Mouse (Mus musculus) bone marrow, adult 2 months (tissue): ENCODE data around the gene Pde10a. TPM values are rescaled to one million over a fixed set of nuclear protein-coding genes. Genes with fewer than 3 reads are reported as not detected.

Source experiments
- H3K27ac ChIP-seq: fragments of 200-500 bp; 2 replicates; pipeline ENCODE4 v1.5.1; 2012; ENCODE audit warnings: low read depth, mild to moderate bottlenecking, control low read depth, inconsistent platforms, low read length; ENCODE audit not compliant: control insufficient read depth, poor library complexity, insufficient read depth
- H3K4me1 ChIP-seq: fragments of 200-500 bp; 2 replicates; pipeline ENCODE4 v1.6.1; 2011; ENCODE audit warnings: low read length; ENCODE audit not compliant: control insufficient read depth, insufficient read depth
- H3K4me3 ChIP-seq: fragments of 200-500 bp; replicated peaks from 2 replicates; pipeline ENCODE3; 2011; ENCODE audit warnings: mild to moderate bottlenecking, low read depth, low read length, control low read depth; ENCODE audit not compliant: control insufficient read depth
- CTCF ChIP-seq: fragments of 200-500 bp; IDR thresholded peaks from 2 replicates; pipeline ENCODE4 v1.5.1; 2011; ENCODE audit warnings: low read length, control low read depth; ENCODE audit not compliant: control insufficient read depth, insufficient read depth
- POLR2A ChIP-seq: fragments of 200-500 bp; IDR thresholded peaks from 2 replicates; pipeline ENCODE4 v1.6.1; 2011; ENCODE audit warnings: low read depth, mild to moderate bottlenecking, control low read depth, low read length, borderline replicate concordance; ENCODE audit not compliant: control insufficient read depth
- WGBS: fragments of 180-500 bp; shearing (Covaris S2); methylation state at CpG from one replicate; pipeline ENCODE4 v1.1.7; 2018; 5-methylcytosine and 5-hydroxymethylcytosine counted together
- polyA plus RNA-seq: library from polyadenylated mRNA; stranded (reverse); fragments of >200 nt; gene quantifications from 2 replicates; pipeline ENCODE4 v1.2.4, GENCODE M21; 2011; ENCODE audit warnings: low replicate concordance; ENCODE audit not compliant: missing spikeins, insufficient read depth, insufficient read length

Gene Pde10a
- polyA plus RNA-seq, 1 experiment, result 5.5 TPM

DNA sequence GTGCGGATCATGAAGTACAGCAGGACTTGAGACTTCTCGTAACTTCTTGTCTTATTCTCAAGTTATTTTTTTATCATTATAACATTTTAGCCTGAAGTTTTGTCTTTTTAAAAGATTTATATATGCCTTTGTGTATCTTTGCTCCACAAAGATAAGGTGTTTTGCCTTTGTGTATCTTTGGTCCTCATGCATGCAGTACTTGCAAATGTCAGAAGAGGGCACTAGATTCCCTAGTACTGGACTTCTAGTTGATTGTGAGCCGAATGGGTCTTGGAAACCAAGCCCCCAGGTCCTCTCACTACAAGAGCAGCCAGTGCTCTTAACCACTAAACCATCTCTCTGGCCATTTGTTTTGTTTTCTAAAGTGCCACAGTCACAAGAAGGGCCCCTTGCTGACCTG, 55.2 kb downstream of the Pde10a start:
- Histone ChIP-seq H3K4me3 (no peak overlapping the region), H3K4me1 (no peaks in the 10 kb centered on the region), H3K27ac (no peak overlapping the region)
- no peak for TF ChIP-seq POLR2A
- no peak for TF ChIP-seq CTCF
- WGBS, result 56% methylated on average over 3 of the region's 3 CpGs

DNA sequence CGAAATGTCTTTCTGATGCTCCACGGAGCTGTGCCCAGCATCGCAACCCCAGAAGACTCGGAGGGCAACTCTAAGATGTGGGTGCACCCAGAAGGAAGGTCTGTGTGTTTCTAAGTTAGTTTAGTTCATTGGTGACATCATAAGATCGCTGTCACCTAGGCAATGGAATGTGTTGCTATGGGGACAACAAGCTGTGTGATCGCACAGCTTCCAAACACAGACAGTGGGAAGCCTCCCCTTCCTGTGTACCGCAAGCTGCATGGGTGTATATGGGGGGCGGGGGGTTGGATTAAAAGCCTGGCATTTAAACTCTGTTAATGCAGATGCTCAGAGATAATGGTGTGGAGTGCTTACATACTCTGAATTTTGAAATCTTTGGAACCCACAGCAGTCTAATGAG, 56.4 kb downstream of the Pde10a start:
- 62% methylated on average over 8 of the region's 8 CpGs for WGBS
- H3K4me1 ChIP-seq, result no peaks in the 10 kb centered on the region
- TF ChIP-seq CTCF, result no peak
- TF ChIP-seq POLR2A, result no peak
- no peak overlapping the region for H3K4me3 ChIP-seq
- no peak overlapping the region for H3K27ac ChIP-seq

DNA sequence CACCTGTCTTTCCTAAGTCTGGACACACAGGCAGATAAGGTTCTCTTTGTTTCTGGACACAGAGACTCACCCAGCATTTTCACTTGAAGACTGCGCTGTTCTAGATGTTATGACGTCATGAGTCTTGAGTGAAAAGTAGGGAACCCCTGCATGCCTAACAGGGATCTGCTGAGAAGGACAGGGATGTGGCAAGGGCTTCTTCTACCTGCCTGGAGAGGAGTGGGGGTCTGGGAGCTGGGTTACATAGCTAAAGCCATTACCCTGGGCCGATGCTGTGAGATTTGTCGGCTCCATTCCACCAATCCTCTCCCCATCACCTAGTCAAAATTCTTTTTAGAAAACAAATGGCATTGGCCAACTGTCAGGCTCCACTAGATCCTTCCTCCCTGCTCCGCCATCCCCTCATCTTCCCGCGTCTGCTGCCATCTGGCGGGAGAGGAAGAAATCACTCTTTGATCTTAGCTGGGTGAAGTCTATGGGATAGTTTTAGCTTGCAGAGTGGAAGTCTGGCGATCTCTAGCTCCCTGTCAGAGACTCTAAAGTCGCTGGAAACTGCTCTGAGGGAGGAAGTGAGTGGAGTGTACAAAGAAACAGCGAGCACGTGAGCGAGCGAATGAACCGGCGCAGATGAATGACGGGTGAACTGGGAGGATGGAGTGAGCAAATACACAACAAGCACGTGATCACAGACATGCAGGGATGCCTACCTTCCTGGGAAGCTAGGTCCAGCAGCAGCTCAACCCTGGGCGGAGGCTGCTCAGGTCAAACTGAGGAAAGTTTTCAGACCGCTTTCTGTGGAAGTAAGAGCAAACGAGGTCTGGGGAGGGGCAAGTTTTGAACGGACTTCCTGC, 67.5 kb downstream of the Pde10a start:
- no peak overlapping the region for H3K4me3 ChIP-seq
- no peak overlapping the region for H3K27ac ChIP-seq
- WGBS, result 6% methylated on average over 22 of the region's 22 CpGs
- no peak for TF ChIP-seq POLR2A
- TF ChIP-seq CTCF, result peak; percentile 78
- H3K4me1 ChIP-seq, result no peaks in the 10 kb centered on the region

DNA sequence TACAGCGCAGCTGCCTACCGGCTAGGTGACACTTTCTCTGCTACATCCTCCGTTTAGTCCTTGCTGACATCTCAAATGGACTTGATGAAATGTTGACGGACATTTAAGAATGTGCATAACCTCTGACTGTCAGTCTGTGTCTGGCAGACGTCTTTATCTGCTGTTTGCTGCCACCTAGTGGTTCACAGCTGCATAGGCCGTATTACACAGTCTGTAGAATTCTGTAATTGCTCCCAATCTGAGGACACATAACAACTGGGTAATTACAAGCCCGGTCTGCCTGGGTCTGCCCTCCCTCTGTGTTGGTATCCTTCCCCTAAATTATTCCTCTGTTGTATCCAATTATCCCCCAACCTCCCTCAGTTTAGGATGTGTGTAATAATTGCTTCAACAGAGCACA, 72.6 kb downstream of the Pde10a start:
- TF ChIP-seq POLR2A, result no peak
- TF ChIP-seq CTCF, result peak; percentile 56
- WGBS, result 7% methylated on average over 7 of the region's 7 CpGs

DNA sequence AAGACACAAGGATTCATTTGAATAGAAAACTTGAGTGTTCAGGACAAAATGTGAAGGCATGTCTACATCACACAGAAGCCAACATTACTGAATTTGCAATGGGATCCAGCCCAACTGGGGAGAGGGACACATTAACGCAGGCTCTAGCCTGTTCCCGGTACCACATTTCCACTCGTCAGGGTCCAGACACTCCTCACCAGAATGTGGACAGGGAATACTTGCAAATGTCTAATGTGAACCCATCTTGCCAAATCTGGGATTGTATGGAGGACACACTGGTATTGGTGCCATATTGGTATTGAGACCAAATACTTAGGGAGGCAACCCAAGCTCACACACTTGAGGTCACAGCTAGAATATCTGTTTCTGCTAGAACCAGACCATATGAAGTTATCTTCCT, 77.8 kb downstream of the Pde10a start:
- TF ChIP-seq CTCF (no peak), POLR2A (no peak)
- H3K4me1 ChIP-seq, result peaks cover 1% of the 10 kb centered on the region; the same call in 1 of the 2 replicates
- H3K27ac ChIP-seq, result no peak overlapping the region
- H3K4me3 ChIP-seq, result no peak overlapping the region
- WGBS, result 88% methylated on average over 3 of the region's 3 CpGs

More for the DNA sequence above, 72.6 kb downstream of the Pde10a start:
- no peaks in the 10 kb centered on the region for H3K4me1 ChIP-seq
- no peak overlapping the region for H3K27ac ChIP-seq
- no peak overlapping the region for H3K4me3 ChIP-seq

DNA sequence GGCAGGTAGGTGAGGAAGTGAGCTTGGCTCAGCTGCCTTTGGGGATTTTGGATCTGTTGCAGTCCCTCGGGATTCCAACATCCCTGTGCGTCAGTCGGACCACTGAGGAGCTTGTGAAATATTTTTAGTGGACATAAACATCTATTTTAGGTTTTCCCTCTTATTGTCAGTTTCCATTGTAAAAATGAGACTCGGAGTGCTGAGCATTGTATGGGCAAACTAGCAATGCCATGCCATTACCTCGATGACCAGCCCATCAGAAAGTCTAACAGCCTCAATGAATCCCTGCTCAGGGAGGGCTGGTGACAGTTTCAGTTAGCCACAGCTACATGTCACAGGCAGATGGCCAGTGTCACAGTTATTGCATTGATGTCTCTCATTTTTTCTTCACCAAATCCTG, 80.7 kb downstream of the Pde10a start:
- TF ChIP-seq POLR2A (no peak), CTCF (no peak)
- H3K27ac ChIP-seq, result no peak overlapping the region
- peaks cover 1% of the 10 kb centered on the region; the same call in 1 of the 2 replicates for H3K4me1 ChIP-seq
- H3K4me3 ChIP-seq, result no peak overlapping the region
- WGBS, result 75% methylated on average over 5 of the region's 5 CpGs

DNA sequence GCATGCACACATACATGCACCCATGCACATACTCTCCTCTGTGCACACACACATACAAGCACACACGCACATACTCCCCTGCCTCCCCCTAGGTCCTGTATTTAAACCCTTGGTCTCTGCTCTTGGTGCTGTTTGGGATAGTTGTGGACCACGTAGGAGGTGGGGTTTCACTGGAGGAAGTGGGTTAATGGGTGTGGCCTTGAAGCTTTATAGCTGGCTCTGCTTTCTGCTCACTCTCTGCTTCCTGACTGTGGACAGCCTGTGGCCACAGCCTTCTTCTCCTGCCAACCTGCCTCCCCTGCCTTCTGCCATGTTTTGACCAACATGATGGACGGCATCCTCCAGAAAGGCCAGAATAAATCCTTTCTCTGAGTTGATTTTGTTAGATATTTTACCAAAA, 81.5 kb downstream of the Pde10a start:
- H3K27ac ChIP-seq, result no peak overlapping the region
- 27% methylated on average over 3 of the region's 3 CpGs for WGBS
- TF ChIP-seq CTCF (no peak), POLR2A (no peak)

DNA sequence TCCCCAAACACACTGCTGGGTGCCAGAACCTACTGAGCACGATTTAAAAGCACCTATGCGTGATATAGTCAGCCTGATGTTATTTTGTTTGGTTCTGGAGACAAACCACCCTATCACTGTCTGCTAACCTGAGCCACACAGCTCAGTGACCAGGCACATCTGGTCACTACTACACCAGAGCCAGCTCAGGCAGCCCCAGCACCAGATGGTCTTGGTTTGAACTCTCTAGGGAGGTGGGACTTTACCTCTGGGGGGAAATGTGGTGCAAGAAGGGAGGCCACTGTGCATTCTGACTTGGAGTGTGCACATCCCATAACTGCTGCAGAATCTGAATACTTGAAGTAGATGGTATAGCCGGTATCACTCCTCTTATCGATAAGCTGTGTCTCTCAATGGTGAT, 86.7 kb downstream of the Pde10a start:
- WGBS, result 76% methylated on average over 4 of the region's 4 CpGs
- no peak for TF ChIP-seq POLR2A
- no peak for TF ChIP-seq CTCF
- no peaks in the 10 kb centered on the region for H3K4me1 ChIP-seq
- H3K4me3 ChIP-seq, result no peak overlapping the region
- H3K27ac ChIP-seq, result no peak overlapping the region

More for the DNA sequence above, 81.5 kb downstream of the Pde10a start:
- peaks cover 1% of the 10 kb centered on the region; the same call in 1 of the 2 replicates for H3K4me1 ChIP-seq
- H3K4me3 ChIP-seq, result no peak overlapping the region
